Mouse (Mus musculus): Measurements from ENCODE around the gene Rwdd1. TPM values are rescaled to one million over a fixed set of nuclear protein-coding genes. Genes with fewer than 3 reads are reported as not detected.

Rwdd1 gene
- 100 to 1,000 TPM; 105 to 123 TPM for total RNA-seq (2021)
- 38.5 and 59.0 TPM in 2 replicates for polyA plus RNA-seq (2012; rRNA removed)
- long read RNA-seq, transcript Rwdd1-201 (7 exons, 1,090 nt) = major isoform, 62 of 63 reads
- long read RNA-seq, partial matches to known transcripts = 1 of 63 reads
- long read RNA-seq, other reads (novel, unspliced or antisense) = 0 of 63 reads

DNA sequence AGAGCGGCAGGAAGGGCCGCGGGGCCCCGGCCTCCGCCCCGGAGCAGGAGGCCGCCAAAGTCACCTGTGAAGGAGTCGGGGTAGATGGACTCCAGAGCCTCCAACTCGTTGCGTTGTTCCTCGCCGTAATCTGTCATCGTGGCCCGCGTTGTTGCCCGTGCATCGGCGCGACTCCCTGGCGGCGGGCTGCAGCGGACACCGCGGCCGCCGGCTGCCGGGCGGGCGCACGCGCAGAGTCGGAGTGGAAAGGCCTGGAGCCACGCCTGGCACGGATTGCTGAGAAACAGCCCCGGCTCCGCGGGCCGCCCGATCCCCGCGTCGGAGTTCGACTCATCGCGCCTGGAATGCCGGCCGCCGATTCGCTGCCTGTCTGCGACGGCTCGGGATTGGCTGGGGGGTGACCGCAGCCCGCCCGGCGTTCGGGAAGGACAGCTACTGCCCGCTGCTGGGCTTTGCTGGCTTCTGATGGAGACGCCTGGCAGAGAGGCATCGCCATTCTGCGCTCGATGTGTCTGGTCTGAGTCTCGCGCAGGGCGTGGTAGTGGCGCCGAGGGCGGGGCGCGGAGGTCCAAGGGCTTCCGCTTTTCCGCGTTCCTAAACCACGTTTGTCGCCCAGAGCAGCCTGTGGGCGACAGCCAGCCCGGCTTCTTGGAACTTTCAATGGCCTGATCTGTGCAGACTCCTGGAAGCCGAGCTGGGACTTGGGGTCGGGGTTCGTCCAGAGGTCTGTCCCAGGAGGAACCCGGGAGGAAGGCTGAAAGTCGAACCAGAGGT, at the start of gene Rwdd1:
Gene Rwdd1, minus strand, starts transcription at position 323 of the 774 bp plus-strand sequence.
- no peaks in the 10 kb centered on the region for H3K27me3 ChIP-seq (ENCODE audit: control insufficient read depth, insufficient read depth, low read length)
- peaks cover 8% of the 10 kb centered on the region for H3K79me2 ChIP-seq (replicated peaks; ENCODE audit: control insufficient read depth, insufficient read depth, low read length)
- intact Hi-C loops (cut with DNase I) = loop anchor here (1.0 to 2.0 kb wide), 2 partner anchors 69 to 264 kb away; partner anchors contain the start of gene Zup1
- peak; percentile 75 for TF ChIP-seq EP300 (IDR thresholded peaks at IDR 0.05; ENCODE audit: insufficient read depth, low read depth, low read length)
- peak; percentile 50 for TF ChIP-seq POLR2A (IDR thresholded peaks at IDR 0.05; ENCODE audit: insufficient read depth, low read depth, low read length)
- peak; percentile 36 for TF ChIP-seq CTCF (IDR thresholded peaks at IDR 0.05)
- peaks cover 11% of the 10 kb centered on the region for H3K4me1 ChIP-seq (ENCODE audit: control insufficient read depth, insufficient read depth, low read length)
- H3K27ac ChIP-seq = peak within 1 kb of the TSS; percentile 89
- H3K36me3 ChIP-seq (ENCODE audit: control insufficient read depth, insufficient read depth, low read length) = peaks cover 9% of the 10 kb centered on the region
- under 1% methylated on average over 82 of the region's 82 CpGs for WGBS
- peak; percentile 98 to 99 for DNase-seq
- peak within 1 kb of the TSS; percentile 94 for H3K9ac ChIP-seq (ENCODE audit: low read depth, low read length)
- peak within 1 kb of the TSS; percentile 77 for H3K4me3 ChIP-seq

DNA sequence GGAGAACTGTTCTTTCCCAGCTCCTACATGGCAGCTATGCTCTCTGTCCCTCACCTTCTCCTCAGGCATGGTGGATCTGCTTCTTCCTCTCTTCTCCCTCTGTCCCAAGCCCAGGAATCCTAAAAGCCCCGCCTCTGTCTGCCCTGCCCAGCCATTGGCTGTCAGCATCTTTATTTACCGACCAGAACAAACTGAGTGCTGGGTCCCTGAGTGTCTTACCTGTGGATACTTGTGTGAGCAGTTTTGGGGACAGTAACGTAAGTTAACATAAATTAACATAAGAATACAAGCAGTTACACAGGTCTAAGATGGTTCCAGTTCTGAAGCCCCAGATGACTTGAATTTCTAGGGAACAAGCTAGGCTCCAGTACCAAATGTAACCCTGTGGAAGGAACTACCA, 47.2 kb upstream of the Rwdd1 start:
- WGBS = 50% methylated on average over 3 of the region's 3 CpGs
- no peak for TF ChIP-seq POLR2A (IDR thresholded peaks at IDR 0.05; ENCODE audit: insufficient read depth, low read depth, low read length)
- TF ChIP-seq CTCF (IDR thresholded peaks at IDR 0.05) = no peak
- intact Hi-C loops (cut with DNase I) = no loop called here
- no peaks in the 10 kb centered on the region for H3K27me3 ChIP-seq (ENCODE audit: control insufficient read depth, insufficient read depth, low read length)
- H3K27ac ChIP-seq = no peak overlapping the region
- H3K4me1 ChIP-seq (ENCODE audit: control insufficient read depth, insufficient read depth, low read length) = no peaks in the 10 kb centered on the region
- H3K9ac ChIP-seq (ENCODE audit: low read depth, low read length) = no peak overlapping the region
- H3K36me3 ChIP-seq (ENCODE audit: control insufficient read depth, insufficient read depth, low read length) = no peaks in the 10 kb centered on the region
- no peak overlapping the region for H3K4me3 ChIP-seq
- no peak for DNase-seq
- no peaks in the 10 kb centered on the region for H3K79me2 ChIP-seq (replicated peaks; ENCODE audit: control insufficient read depth, insufficient read depth, low read length)

DNA sequence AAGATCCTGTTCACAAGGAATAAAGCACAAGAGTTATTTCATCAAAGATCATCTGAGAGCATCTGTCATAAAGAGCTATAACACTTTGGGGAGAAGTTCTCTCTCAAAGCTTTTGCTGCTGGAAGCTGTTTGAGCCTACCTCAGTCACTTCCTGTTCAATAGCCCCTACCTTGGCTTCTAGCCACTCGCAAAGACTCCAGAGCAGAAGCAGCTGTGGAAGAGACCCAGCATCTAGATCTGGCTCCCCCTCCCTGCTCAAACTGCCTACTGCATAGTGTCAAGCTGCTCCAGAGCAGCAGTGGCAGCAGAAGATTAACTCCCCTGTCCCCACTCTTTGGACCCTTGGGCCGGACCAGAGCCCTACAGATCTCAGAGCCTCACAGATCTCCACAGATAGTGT, 34.6 kb upstream of the Rwdd1 start:
- Histone ChIP-seq H3K79me2 (replicated peaks; ENCODE audit: control insufficient read depth, insufficient read depth, low read length) (no peaks in the 10 kb centered on the region), H3K27me3 (ENCODE audit: control insufficient read depth, insufficient read depth, low read length) (no peaks in the 10 kb centered on the region), H3K36me3 (ENCODE audit: control insufficient read depth, insufficient read depth, low read length) (no peaks in the 10 kb centered on the region), H3K4me1 (ENCODE audit: control insufficient read depth, insufficient read depth, low read length) (no peaks in the 10 kb centered on the region), H3K4me3 (no peak overlapping the region), H3K27ac (no peak overlapping the region), H3K9ac (ENCODE audit: low read depth, low read length) (no peak overlapping the region)
- intact Hi-C loops (cut with DNase I) = no loop called here
- WGBS = 57% methylated on average over 2 of the region's 2 CpGs
- no peak for DNase-seq
- no peak for TF ChIP-seq CTCF (IDR thresholded peaks at IDR 0.05)
- TF ChIP-seq POLR2A (IDR thresholded peaks at IDR 0.05; ENCODE audit: insufficient read depth, low read depth, low read length) = no peak
- no peak for TF ChIP-seq EP300 (IDR thresholded peaks at IDR 0.05; ENCODE audit: insufficient read depth, low read depth, low read length)

DNA sequence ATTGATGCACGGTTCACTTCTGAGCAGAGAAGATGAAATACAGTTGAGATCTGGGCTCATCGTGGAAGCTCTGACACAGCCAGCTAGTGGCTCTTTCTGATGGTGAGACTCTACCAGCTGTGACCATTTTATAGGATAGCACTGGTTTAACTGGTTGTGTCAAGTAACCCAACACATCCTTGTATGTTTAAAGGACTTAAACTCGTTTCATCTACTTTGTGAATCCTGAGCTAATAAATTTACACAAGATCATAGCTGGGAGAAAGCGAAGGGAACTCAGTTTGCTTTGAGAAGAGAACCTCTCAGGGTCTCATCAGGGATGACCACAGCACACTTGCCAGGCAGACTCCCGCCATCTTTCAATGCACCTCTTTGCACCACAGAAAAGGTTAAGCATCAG, 24.8 kb upstream of the Rwdd1 start, which contains the start of gene Calhm4:
Gene Calhm4, minus strand, starts transcription at position 101 of the 400 bp plus-strand sequence.
- H3K9ac ChIP-seq (ENCODE audit: low read depth, low read length) = no peak within 1 kb of the TSS
- H3K4me1 ChIP-seq (ENCODE audit: control insufficient read depth, insufficient read depth, low read length) = no peaks in the 10 kb centered on the region
- TF ChIP-seq CTCF (IDR thresholded peaks at IDR 0.05) (no peak), EP300 (IDR thresholded peaks at IDR 0.05; ENCODE audit: insufficient read depth, low read depth, low read length) (no peak), POLR2A (IDR thresholded peaks at IDR 0.05; ENCODE audit: insufficient read depth, low read depth, low read length) (no peak)
- no peak within 1 kb of the TSS for H3K27ac ChIP-seq
- no peaks in the 10 kb centered on the region for H3K36me3 ChIP-seq (ENCODE audit: control insufficient read depth, insufficient read depth, low read length)
- no peaks in the 10 kb centered on the region for H3K79me2 ChIP-seq (replicated peaks; ENCODE audit: control insufficient read depth, insufficient read depth, low read length)
- no peaks in the 10 kb centered on the region for H3K27me3 ChIP-seq (ENCODE audit: control insufficient read depth, insufficient read depth, low read length)
- intact Hi-C loops (cut with DNase I) = no loop called here
- DNase-seq = no peak
- WGBS = 73% methylated on average over 5 of the region's 5 CpGs
- H3K4me3 ChIP-seq = no peak within 1 kb of the TSS

DNA sequence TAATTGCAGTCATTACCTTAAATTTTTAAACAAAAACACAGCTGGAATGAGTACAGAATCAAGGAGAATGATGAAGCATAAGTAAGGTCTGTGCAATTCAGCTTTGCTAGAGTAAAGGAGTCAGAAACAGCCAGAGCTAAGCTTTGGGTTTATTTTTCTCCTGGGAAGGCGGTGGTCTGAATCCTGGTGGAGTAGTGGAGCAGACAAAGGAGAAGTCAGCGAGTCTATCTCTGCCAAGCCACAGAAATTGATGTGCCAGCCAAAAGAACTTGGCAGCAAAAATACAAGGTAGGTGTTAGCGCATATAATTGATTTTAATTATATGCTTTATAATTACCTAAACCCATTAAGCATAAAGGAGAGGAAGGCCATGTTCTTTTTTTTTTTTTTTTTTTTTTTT, 18.0 kb upstream of the Rwdd1 start, which contains the start of gene Trappc3l:
Gene Trappc3l, plus strand, starts transcription at position 197 of the 400 bp plus-strand sequence.
- TF ChIP-seq CTCF (IDR thresholded peaks at IDR 0.05) (no peak), EP300 (IDR thresholded peaks at IDR 0.05; ENCODE audit: insufficient read depth, low read depth, low read length) (no peak), POLR2A (IDR thresholded peaks at IDR 0.05; ENCODE audit: insufficient read depth, low read depth, low read length) (no peak)
- peaks cover 1% of the 10 kb centered on the region; the same call in 1 of the 2 replicates for H3K4me1 ChIP-seq (ENCODE audit: control insufficient read depth, insufficient read depth, low read length)
- H3K27ac ChIP-seq = no peak within 1 kb of the TSS
- no peaks in the 10 kb centered on the region; the same call in 1 of the 2 replicates for H3K27me3 ChIP-seq (ENCODE audit: control insufficient read depth, insufficient read depth, low read length)
- no peak within 1 kb of the TSS for H3K4me3 ChIP-seq
- intact Hi-C loops (cut with DNase I) = loop anchor here (2.0 to 10.0 kb wide), 3 partner anchors 15 to 377 kb away; partner anchors contain the start of genes Nt5dc1 and Tspyl1
- no peak for DNase-seq
- WGBS = 83% methylated on average over 3 of the region's 3 CpGs
- no peaks in the 10 kb centered on the region for H3K79me2 ChIP-seq (replicated peaks; ENCODE audit: control insufficient read depth, insufficient read depth, low read length)
- H3K36me3 ChIP-seq (ENCODE audit: control insufficient read depth, insufficient read depth, low read length) = no peaks in the 10 kb centered on the region
- no peak within 1 kb of the TSS for H3K9ac ChIP-seq (ENCODE audit: low read depth, low read length)
